Mouse (Mus musculus) adrenal gland, adult (tissue): ENCODE measurements at regions not wholly inside any gene's neighbourhood (a gene's known extent, or its start where the extent isn't known, plus 50 kb on each side); places are given as distances from the start of the nearest gene placed in this dataset.
A peak's percentile ranks its signal among the peaks of the same experiment; 100 is the strongest.

Experiments used
- DNase-seq, 2 experiments: peaks; one replicate each; pipeline ENCODE4 v3.0.0; 2022 to 2023; ENCODE audit warnings: low spot score in 1 of 2; ENCODE audit not compliant: inconsistent age in 2 of 2

DNA sequence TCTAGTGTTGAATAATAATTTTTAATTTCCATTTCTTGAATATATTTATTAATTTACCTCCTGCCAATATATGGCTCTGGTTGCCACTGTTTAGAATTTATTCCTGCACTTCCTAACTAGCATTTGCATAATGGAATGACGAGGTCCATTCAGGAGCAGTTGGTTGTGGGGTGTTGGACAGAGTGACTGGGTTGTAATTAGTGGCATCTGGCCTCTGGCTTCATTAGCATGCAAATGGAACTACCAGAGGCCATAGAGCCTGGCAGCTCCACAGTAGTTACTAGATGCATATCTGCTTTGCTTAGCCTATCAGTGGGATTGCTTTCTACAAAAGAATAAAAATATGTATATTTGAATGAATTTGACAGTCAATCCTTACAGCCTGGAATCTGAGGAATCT is 1099.6 kb upstream of the Cdh8 start:
- DNase-seq: no peak

DNA sequence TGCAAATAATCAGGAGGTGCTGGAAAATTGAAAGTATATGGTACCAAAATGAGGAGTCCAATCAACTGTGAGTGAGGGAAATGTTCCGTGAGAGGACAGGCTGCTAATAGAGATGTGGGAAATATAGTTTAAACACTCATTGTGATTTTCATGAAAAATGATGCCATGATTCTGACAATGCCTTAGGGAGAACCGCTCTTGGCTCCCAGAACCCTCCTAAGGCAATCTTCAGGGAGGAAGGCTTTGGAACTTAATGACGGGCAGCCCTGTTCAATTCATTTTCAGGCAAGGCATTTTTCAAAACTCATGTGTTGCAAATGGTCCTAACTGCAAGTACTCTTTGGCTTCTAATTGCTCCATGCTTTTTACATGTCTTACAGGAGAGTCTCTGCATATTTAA is 1098.9 kb upstream of the Cdh8 start:
- no peak for DNase-seq

DNA sequence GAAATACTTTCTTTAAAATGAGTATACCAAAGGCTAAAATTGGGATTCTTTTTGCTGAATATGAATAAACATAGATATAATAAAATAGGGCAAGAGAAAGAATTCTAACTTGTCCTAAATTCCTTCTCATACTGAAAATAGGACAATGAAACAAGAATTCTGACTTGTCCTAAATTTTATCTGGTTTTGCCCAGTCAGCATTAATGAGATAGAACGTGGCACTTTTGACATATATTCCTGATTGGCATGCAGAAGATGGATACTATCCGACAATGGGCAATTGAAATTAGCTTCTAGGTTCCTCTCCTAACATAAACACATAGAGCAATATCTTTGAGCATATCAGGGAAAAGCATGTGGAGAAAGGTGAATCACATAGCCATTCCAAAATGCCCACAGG is 1090.2 kb upstream of the Cdh8 start:
- no peak for DNase-seq

DNA sequence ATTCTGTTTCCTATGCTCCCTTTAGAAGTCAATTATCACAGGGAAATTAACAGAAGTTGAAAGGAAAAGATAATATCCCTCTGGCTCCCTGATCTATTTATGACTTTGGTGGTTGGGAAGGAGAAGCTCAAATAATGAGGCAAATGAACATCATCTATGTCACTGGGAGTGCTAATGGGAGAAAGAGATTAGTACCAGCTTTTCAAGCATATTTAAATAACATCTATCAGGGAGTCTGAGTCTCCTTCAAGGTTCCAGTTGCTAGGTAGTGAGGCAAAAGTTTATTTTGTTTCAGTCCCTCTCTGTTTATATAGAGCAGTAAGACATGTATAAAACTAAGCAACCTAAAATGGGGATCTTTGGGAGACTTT is 1084.1 kb upstream of the Cdh8 start:
- DNase-seq: no peak

DNA sequence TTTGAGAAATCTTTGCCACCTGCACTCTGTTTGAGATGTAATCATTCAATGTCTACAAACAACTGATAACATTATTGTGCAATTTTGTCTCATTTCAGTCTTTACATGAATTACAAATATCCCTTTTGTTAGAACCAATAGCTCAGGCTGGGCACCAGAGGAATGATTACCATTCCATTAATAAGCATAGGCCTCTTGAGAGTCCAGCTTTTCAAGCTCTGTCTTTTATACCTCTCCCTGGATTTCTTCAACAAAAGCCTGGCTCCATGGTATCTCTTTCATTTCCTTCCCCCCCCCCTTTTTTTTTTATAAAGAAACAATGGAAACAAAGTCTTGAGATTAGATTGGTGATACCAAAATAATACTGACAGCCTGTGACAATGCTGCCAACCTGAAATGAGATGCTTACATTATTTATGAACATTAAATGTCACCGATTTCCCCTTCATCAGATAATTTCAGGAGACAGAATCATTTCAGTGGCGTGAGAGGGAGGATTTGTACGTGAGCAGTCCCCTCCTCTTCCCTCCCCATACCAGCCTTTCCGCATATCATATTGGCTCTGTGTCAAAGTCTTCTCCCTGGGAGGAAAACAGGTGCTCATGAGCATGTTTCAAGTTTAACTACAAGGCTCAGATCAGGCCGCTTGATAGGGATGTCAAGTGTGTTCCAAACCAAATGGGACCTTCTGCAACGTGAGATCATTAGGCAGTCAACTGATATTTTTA is 1083.5 kb upstream of the Cdh8 start:
- DNase-seq: no peak

DNA sequence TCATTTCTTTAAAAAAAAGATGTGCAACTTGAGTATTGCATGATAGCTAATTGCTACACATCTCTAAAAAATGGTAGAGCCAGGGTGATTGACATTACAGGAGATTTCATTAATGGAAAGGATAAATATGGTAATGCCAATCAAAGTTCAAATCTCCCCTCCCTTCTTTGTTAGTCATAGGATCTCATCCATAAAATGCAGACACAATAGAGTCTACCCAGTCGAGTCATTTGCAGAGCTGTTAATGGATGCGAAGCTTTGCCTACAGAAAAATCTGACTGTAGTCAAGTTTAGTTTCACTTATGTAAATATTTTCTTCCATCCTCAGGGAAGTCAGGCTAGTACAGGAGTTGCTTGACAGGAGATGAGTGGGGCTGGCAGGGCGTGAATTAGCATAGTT is 1078.2 kb upstream of the Cdh8 start:
- no peak for DNase-seq

DNA sequence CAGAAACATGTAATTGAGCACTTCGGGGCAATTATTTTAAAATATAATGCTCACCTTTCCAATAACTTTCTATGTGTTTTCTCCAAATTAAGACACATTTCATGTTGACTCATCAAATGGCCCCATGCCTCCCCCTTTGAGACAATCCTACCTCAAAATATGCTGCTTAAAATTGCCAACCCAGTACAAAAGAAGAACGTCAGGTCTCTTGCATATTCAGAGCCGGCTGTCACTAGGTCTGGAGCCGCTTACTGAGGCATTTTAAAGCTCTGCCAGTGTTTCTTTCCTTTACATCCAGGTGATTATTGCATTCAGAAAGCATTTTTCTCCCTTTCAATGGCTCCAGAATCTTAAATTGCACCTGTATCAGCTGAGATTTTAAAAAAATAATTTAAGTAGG is 1059.7 kb upstream of the Cdh8 start:
- DNase-seq: no peak

DNA sequence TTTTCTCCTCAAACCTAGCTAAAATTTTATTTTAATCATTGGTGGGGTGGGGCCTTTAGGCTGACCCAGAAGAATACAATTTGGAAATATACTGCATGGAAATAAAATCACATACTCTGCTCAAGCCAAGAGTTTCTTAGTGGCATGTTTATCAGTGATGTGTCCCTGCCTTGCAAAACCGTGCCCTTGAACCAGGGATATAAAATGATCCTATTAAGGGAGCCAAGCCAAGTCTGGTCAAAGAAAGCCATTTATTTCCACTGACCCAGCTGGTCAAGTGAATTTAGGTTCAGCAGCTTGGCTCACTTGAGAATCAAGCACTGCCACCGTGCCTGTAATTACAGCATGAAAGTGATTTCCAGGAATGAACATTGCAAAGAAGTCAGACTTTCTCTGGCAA is 1035.0 kb upstream of the Cdh8 start:
- DNase-seq: peak; percentile 21 to 88

DNA sequence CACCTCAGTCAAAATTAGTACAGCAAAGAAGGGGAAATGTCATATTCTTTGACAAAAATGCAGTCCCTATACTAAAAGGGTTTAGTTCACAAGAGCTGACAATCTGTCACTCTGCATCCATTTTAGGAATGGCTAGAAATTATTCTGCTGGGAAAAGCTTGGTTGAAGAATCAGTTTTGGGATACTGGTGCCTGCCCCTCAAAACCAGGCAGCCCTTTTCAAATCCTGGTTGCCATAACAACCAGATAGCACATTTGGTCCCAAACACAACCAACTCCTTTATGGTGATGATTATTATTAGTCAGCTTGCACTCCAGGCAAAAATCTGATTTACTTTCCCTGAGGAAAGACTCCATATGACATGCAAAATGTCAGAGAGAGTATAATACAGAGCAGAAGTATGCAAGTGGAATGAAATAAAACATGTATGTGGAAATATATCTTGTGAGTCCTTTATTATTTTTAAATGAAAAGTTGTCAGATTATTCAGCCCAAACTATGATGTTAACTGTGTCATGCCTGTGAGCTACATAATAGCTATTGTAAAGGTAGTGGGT is 1034.2 kb upstream of the Cdh8 start:
- peak in 1 of 2 experiments; percentile 18 for DNase-seq

DNA sequence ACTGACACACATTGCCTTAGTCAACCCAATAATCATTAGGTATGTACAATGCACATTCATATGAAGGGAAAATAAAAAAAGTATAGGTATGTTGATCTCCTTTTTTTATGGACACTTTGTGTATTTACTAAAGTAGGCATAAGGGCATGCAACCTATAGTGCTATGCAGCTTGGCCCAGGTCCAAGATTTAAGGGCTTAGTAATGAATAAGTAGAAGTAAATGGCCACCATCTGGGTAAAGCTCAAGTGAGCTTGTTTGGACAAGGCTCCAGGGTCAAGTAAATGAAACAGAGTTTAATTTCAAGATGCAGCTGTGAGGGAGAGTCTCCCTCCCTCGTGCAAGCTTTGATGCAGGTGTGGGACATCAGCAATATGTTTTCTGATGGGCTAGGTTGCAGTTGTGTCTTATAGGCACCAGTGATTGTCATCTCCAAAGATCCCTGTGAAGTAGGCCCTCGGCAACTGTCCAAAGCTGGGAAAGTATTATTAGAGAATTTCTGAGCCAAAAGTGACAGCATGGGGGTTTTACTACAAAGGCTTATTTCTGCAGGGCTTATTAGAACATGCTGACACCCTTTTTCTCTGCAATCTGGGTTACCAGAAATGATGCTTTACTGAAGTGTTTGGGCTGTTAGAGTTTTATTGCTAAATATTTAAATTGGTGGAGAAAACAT is 1030.5 kb upstream of the Cdh8 start:
- DNase-seq: no peak
